Mouse (Mus musculus): Measurements from ENCODE around the gene Abca6. TPM values are rescaled to one million over a fixed set of nuclear protein-coding genes. Genes with fewer than 3 reads are reported as not detected.

The Abca6 gene
- polyA plus RNA-seq, 1 experiment from 2014 or later = 2.7 TPM

Other genes with a start within 250 kb of the Abca6 start
- gene Abca8a, start 155.8 kb downstream of the Abca6 start, polyA plus RNA-seq (2015; fragmentation: Nextera tagmentation; extraction: Ambion mirVana) = 0.81 and 1.2 TPM in 2 replicates
- 0.36 and 0.66 TPM in 2 replicates for gene Abca9, start 83.6 kb downstream of the Abca6 start, polyA plus RNA-seq (2015; fragmentation: Nextera tagmentation; extraction: Ambion mirVana)
- 0.29 and 0.58 TPM in 2 replicates for gene Abca5, start 85.9 kb upstream of the Abca6 start, polyA plus RNA-seq (2015; fragmentation: Nextera tagmentation; extraction: Ambion mirVana)
- 4.4 and 6.5 TPM in 2 replicates for gene Map2k6, start 147.3 kb upstream of the Abca6 start, polyA plus RNA-seq (2015; fragmentation: Nextera tagmentation; extraction: Ambion mirVana)

Data from liver, embryonic 13.5 days (tissue).